Mouse (Mus musculus): Measurements from ENCODE around the gene Rabgef1. TPM values are rescaled to one million over a fixed set of nuclear protein-coding genes. Genes with fewer than 3 reads are reported as not detected.

The Rabgef1 gene
- polyA plus RNA-seq, 2 experiments, result 13.7 to 19.7 TPM

DNA sequence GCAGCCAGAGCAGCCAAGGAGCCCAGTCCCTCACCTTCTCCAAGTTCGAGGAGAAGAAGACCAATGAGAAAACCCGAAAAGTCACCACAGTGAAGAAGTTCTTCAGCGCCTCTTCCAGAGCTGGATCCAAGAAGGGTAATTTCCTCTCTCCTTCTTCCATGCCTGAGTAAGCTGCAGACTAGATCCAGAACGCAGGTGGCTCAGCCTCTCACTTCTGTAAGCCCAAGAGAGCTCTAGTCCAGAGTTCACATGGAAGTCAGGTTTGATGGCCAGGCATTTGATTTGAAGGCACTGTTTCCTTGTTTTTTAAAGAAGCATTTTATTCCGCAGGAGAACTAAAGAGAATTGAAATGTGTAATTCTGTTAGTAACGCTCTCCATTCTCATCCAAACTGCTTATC lies 19.3 kb downstream of the Rabgef1 start:
- TF ChIP-seq CTCF (IDR thresholded peaks at IDR 0.05; ENCODE audit: low read depth) (no peak), EP300 (IDR thresholded peaks at IDR 0.05; ENCODE audit: low read depth) (no peak)
- H3K9me3 ChIP-seq (ENCODE audit: control insufficient read depth, low read length), result no peaks in the 10 kb centered on the region
- WGBS (ENCODE audit: insufficient replicate concordance), result 88% methylated on average over 6 of the region's 6 CpGs
- H3K36me3 ChIP-seq (replicated peaks; ENCODE audit: control insufficient read depth, insufficient read depth, low read depth), result peaks cover 57% of the 10 kb centered on the region
- DNase-seq (ENCODE audit: low read depth in 3 of 3, low spot score in 3 of 3) (no peak), ATAC-seq (ENCODE audit: insufficient read depth) (no peak)
- no peak overlapping the region for H3K27ac ChIP-seq
- no peak overlapping the region for H3K4me3 ChIP-seq (ENCODE audit: insufficient read depth in 1 of 2, low read depth in 2 of 2, low read length in 2 of 2)
- H3K4me2 ChIP-seq (ENCODE audit: low read depth), result no peak overlapping the region
- H3K4me1 ChIP-seq (replicated peaks; ENCODE audit: control insufficient read depth in 2 of 2, insufficient read depth in 2 of 2, low read length in 1 of 2), result peaks cover 3 to 10% of the 10 kb centered on the region in 2 experiments; a peak in 2 of 4 replicates
- H3K27me3 ChIP-seq (ENCODE audit: control insufficient read depth, insufficient read depth, low read length), result no peaks in the 10 kb centered on the region
- no peak overlapping the region for H3K9ac ChIP-seq (replicated peaks)

DNA sequence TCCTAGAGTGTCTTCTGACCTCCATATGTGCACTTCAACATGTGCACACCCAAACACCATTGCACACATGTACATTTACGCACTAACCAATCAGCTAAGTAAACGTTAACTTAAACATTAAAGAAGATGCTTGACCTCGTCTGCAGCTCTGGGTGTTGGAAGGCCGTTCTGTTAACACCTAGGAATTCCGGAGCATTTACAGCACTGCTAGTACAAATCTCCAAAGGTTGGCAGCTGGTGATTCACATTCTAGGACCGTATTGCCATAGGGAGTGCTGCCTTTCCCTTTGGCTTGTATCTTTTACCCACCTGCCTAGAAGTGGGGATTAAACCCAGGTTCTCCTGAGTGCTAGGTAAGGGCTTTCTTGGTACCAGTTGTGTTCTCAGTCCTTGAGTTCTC lies 20.3 kb downstream of the Rabgef1 start:
- DNase-seq (ENCODE audit: low read depth in 3 of 3, low spot score in 3 of 3) (no peak), ATAC-seq (ENCODE audit: insufficient read depth) (no peak)
- 88% methylated on average over 6 of the region's 6 CpGs for WGBS (ENCODE audit: insufficient replicate concordance)
- Histone ChIP-seq H3K9ac (replicated peaks) (no peak overlapping the region), H3K36me3 (replicated peaks; ENCODE audit: control insufficient read depth, insufficient read depth, low read depth) (peaks cover 57% of the 10 kb centered on the region), H3K9me3 (ENCODE audit: control insufficient read depth, low read length) (no peaks in the 10 kb centered on the region), H3K27me3 (ENCODE audit: control insufficient read depth, insufficient read depth, low read length) (no peaks in the 10 kb centered on the region), H3K4me2 (ENCODE audit: low read depth) (no peak overlapping the region), H3K27ac (no peak overlapping the region), H3K4me3 (ENCODE audit: insufficient read depth in 1 of 2, low read depth in 2 of 2, low read length in 2 of 2) (no peak overlapping the region), H3K4me1 (replicated peaks; ENCODE audit: control insufficient read depth in 2 of 2, insufficient read depth in 2 of 2, low read length in 1 of 2) (peaks cover 3 to 6% of the 10 kb centered on the region in 2 experiments; a peak in 2 of 4 replicates)
- no peak for TF ChIP-seq CTCF (IDR thresholded peaks at IDR 0.05; ENCODE audit: low read depth)

DNA sequence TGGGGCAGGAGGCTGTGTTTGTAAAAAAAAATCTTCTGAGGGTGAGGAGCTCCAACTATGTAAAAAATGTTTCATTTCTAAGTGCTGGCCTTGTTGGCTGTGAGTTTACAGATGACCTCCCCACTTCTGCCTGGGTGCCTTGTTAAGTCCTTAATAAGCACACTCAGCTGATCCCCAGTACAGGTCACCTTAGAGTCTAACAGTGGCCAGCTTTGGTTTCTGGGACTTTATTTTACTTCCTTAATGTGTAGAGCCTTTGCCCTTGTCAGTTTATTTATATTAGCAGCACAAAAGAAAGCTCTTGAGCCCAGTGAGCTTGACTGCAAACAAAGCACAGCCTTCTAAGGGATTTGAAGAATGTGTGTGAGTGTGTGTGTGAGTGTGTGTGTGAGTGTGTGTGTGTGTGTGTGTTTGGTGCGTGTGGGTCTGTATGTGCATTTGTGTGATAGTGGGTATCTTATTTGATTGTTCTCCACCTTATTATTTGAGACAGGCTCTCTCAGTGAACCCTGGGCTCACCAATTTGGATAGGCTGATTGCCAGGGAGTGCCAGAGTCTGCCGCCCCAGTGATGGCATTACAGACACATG lies 20.9 kb downstream of the Rabgef1 start:
- Histone ChIP-seq H3K36me3 (replicated peaks; ENCODE audit: control insufficient read depth, insufficient read depth, low read depth) (peaks cover 59% of the 10 kb centered on the region), H3K4me1 (replicated peaks; ENCODE audit: control insufficient read depth in 2 of 2, insufficient read depth in 2 of 2, low read length in 1 of 2) (peaks cover under 1 to 3% of the 10 kb centered on the region in 2 experiments; a peak in 2 of 4 replicates), H3K27me3 (ENCODE audit: control insufficient read depth, insufficient read depth, low read length) (no peaks in the 10 kb centered on the region), H3K27ac (no peak overlapping the region), H3K4me3 (ENCODE audit: insufficient read depth in 1 of 2, low read depth in 2 of 2, low read length in 2 of 2) (no peak overlapping the region), H3K4me2 (ENCODE audit: low read depth) (no peak overlapping the region), H3K9me3 (ENCODE audit: control insufficient read depth, low read length) (no peaks in the 10 kb centered on the region), H3K9ac (replicated peaks) (no peak overlapping the region)
- TF ChIP-seq CTCF (IDR thresholded peaks at IDR 0.05; ENCODE audit: low read depth) (no peak), EP300 (IDR thresholded peaks at IDR 0.05; ENCODE audit: low read depth) (no peak)
- no peak for DNase-seq (ENCODE audit: low read depth in 3 of 3, low spot score in 3 of 3)
- WGBS (ENCODE audit: insufficient replicate concordance), result 87% methylated on average over 2 of the region's 2 CpGs
- no peak for ATAC-seq (ENCODE audit: insufficient read depth)

DNA sequence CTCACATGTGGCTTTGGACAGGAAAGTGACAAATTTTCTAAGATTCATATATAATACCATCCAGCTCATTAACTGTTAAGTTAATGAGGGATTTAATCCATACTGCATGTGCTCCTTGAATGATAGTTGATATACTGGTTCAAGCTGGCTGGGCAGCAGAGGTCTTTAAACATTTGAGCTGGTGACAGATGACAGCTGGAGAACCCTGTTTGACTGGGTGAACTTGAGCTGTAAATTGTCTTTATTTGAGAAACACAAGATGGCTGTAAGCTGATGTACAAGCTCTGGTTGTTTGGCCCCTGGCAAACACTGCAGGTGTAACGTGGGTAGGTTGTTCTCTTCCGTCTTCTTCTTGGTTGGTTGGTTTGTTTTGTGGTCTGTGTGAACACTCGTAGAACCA lies 22.2 kb downstream of the Rabgef1 start:
- peaks cover 63% of the 10 kb centered on the region for H3K36me3 ChIP-seq (replicated peaks; ENCODE audit: control insufficient read depth, insufficient read depth, low read depth)
- H3K27ac ChIP-seq, result no peak overlapping the region
- ATAC-seq (ENCODE audit: insufficient read depth) (no peak), DNase-seq (ENCODE audit: low read depth in 3 of 3, low spot score in 3 of 3) (no peak)
- 83% methylated on average over 3 of the region's 3 CpGs for WGBS (ENCODE audit: insufficient replicate concordance)
- H3K9me3 ChIP-seq (ENCODE audit: control insufficient read depth, low read length), result no peaks in the 10 kb centered on the region
- no peak overlapping the region for H3K9ac ChIP-seq (replicated peaks)
- H3K27me3 ChIP-seq (ENCODE audit: control insufficient read depth, insufficient read depth, low read length), result no peaks in the 10 kb centered on the region
- no peak overlapping the region for H3K4me3 ChIP-seq (ENCODE audit: insufficient read depth in 1 of 2, low read depth in 2 of 2, low read length in 2 of 2)
- H3K4me1 ChIP-seq (replicated peaks; ENCODE audit: control insufficient read depth in 2 of 2, insufficient read depth in 2 of 2, low read length in 1 of 2), result no peaks in the 10 kb centered on the region
- TF ChIP-seq EP300 (IDR thresholded peaks at IDR 0.05; ENCODE audit: low read depth) (no peak), CTCF (IDR thresholded peaks at IDR 0.05; ENCODE audit: low read depth) (no peak)
- H3K4me2 ChIP-seq (ENCODE audit: low read depth), result no peak overlapping the region

DNA sequence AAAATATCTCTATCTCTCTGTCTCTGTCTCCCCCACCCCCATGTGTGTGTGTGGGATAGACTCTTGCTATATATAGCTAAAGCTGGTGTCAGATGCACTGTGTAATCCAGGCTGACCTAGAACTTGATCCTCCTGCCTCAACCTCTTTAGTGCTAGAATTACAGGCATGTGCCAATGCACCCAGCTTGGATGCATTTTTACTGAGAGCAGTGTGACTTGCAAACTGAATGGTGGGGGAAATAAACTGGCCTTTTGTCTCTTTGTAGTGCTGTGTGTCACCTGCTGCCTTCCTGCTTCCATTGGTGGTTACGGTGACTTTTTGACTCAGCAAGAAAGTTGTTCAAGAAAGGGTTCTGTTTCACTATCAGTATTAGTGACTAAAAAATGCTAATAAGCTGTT lies 24.7 kb downstream of the Rabgef1 start:
- peaks cover 58% of the 10 kb centered on the region for H3K36me3 ChIP-seq (replicated peaks; ENCODE audit: control insufficient read depth, insufficient read depth, low read depth)
- WGBS (ENCODE audit: insufficient replicate concordance), result 81% methylated on average over 1 of the region's 1 CpGs

More for the DNA sequence above, 24.7 kb downstream of the Rabgef1 start:
- no peak overlapping the region for H3K9ac ChIP-seq (replicated peaks)
- ATAC-seq (ENCODE audit: insufficient read depth) (no peak), DNase-seq (ENCODE audit: low read depth in 3 of 3, low spot score in 3 of 3) (no peak)
- no peak overlapping the region for H3K27ac ChIP-seq
- no peaks in the 10 kb centered on the region for H3K27me3 ChIP-seq (ENCODE audit: control insufficient read depth, insufficient read depth, low read length)
- TF ChIP-seq EP300 (IDR thresholded peaks at IDR 0.05; ENCODE audit: low read depth) (no peak), CTCF (IDR thresholded peaks at IDR 0.05; ENCODE audit: low read depth) (no peak)
- no peak overlapping the region for H3K4me2 ChIP-seq (ENCODE audit: low read depth)
- no peaks in the 10 kb centered on the region for H3K9me3 ChIP-seq (ENCODE audit: control insufficient read depth, low read length)
- no peak overlapping the region for H3K4me3 ChIP-seq (ENCODE audit: insufficient read depth in 1 of 2, low read depth in 2 of 2, low read length in 2 of 2)
- no peaks in the 10 kb centered on the region for H3K4me1 ChIP-seq (replicated peaks; ENCODE audit: control insufficient read depth in 2 of 2, insufficient read depth in 2 of 2, low read length in 1 of 2)
